Mouse (Mus musculus): ENCODE results near the gene Ubxn11.

The Ubxn11 gene

DNA sequence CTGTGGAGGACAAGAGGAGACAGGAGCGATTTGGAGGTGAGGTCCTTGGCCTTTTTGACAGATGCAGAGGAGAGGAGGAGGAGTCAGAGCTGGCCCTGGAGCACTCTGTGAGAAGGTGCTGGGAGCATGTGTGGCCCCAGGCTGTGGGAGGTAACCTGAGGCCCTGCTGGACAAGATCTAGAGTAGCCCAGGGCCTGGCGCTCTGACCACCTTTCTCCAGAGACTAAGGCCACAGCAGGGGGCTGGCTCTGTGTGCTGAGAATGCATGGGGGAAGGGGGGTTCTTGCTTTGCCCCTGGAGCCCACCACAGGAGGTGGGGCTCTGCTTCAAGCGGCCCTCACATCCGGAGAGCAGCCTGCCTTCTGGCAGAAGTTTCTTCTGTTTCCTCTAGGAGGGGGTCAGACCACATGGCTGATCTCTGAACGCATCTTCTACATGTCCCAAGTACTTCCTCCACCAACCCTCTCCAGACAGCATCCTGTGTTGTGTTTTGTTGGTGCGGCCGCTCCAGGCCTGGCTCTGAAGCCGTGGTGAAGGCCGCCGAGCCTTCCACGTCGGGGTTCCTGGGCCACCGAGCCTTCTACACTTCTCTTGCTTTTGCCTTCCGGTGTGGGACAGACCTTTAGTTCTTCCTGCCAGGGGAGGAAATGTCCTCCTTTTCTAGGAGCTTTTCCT, 15.9 kb downstream of the Ubxn11 start:
- no peak for DNase-seq (ENCODE audit: low spot score in 2 of 2)

DNA sequence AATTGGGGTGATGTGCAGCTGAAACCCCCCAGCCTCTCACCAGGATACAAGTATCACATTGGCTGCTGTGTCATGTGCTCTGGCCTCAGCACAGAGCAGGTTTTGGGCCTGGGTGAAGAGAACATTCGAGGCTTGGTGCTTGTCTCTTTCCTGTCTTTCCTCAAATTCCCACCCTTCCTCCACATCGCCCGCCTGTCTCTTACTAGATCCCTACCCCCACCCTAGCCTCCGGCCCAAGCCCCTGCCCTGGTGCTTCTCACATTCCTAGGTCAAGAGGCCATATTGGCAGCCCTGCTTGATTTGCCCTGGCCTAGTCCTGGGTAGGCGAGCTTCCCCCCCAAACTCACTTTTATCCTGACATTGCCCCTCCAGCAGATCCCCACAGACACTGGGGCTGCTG, 16.7 kb downstream of the Ubxn11 start:
- DNase-seq (ENCODE audit: low spot score in 2 of 2) = no peak

- no peak for DNase-seq (ENCODE audit: low spot score in 2 of 2)
Observed at GRCm38 (mm10) chr4:134119644-134120043, 17.3 kb downstream of the Ubxn11 start.

GRCm38 (mm10) chr4:134120192-134120805, 17.9 kb downstream of the Ubxn11 start:
- no peak for DNase-seq (ENCODE audit: low spot score in 2 of 2)

- no peak for DNase-seq (ENCODE audit: low spot score in 2 of 2)
Observed at GRCm38 (mm10) chr4:134120916-134121315, 18.5 kb downstream of the Ubxn11 start.

DNA sequence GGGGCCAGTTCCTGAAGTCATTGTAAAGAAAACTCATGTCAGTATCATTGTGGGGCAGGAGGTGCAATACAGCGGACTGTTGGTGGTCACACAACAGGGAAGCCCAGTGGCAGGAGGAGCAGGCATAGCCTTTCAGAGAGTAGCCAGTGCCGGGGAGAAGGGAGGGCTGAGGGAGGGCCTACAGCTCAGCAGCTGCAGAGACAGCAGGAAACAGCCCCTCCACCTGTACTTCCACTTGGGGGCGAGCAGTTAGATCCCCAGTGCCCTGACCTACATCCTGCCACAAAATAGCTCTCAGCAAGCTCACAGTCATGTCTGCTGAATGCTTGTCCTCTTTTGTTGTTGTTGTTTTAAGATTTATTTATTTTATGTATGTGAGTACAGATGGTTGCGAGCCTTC, 19.2 kb downstream of the Ubxn11 start:
- DNase-seq (ENCODE audit: low spot score in 2 of 2) = no peak

GRCm38 (mm10) chr4:134122281-134122680, 19.9 kb downstream of the Ubxn11 start:
- no peak for DNase-seq (ENCODE audit: low spot score in 2 of 2)

- no peak for DNase-seq (ENCODE audit: low spot score in 2 of 2)
Observed at GRCm38 (mm10) chr4:134123147-134123546, 20.8 kb downstream of the Ubxn11 start.

DNA sequence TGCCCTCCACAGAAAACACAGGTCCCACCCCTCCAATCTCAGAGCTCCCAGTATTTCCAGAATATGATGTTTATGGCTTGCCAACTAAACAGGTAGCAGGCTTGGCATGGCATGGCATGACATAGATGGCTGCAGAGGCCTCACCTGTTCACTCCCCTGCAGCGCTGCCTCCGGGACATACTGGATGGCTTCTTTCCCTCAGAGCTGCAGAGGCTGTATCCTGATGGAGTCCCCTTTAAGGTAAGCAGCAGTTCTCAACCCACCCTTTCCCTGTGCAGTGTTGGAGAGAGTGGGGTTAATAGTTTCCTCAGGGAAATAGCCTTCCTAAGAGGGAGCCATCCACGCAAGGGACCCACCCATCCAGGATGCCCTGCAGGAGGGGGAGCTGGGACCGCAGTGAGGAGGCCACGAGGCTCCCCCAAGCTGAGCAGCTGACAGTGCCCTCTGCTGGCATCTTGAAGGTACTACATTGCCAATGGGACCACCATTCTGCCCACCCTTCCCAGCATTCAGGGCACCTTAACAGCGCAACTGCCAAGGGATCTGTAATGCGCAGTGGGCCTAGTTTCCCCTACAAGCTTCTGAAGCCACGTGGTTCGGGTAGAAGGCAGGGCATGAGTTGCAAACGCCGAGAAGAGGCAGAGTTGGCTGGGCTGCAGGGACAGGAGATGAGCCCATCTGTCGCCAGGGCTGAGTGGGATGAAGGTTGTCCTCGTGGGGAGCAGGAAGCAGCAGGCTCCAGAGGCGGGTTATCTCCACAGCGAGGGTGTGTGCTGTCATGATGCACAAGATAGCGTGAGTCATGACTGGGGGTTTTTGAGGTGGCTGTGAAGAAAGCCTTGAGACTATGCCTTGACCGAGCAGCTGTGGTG, 21.5 kb downstream of the Ubxn11 start:
- DNase-seq (ENCODE audit: low spot score in 2 of 2) = peak in 1 of 2 experiments; percentile 59

- DNase-seq (ENCODE audit: low spot score in 2 of 2) = no peak
Observed at GRCm38 (mm10) chr4:134125383-134126060, 23.2 kb downstream of the Ubxn11 start.

- DNase-seq (ENCODE audit: low spot score in 2 of 2) = no peak
Observed at GRCm38 (mm10) chr4:134126300-134127120, 24.1 kb downstream of the Ubxn11 start.

DNA sequence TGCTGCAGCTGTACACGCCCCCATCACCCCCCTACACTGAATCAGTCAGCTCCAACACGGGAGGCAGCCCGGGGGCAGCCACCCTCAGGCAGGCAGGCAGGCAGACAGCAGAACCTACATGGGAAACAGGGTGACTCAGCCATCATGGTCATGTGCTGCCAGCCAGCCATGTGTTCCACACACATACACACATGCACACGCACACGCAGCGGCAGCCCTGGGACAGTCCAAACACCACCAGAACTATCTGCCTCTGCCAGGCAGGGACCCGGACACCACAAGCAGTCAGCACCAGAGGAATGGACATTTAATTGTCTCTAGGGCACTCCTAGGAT, 24.7 kb downstream of the Ubxn11 start:
- DNase-seq (ENCODE audit: low spot score in 2 of 2) = no peak

DNA sequence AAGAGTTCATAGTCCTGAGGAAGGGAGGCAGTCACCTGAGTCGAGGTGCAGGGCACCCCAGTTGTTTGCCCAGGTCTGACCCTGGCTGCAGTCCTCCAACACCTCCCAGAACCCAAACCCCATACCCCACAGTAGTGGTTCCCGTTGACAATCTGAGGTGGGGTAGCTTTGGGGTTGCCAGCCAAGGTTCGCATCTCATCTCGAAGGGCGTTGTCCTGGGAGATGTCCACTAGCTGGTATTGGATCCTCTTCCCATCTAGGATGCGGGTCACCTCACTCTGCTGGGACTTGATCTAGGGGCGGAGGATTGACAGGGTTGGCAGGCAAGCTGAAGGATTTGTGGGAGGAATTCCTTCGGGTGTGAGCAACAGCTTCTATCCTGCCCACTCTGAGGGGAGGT, 25.4 kb downstream of the Ubxn11 start:
- no peak for DNase-seq (ENCODE audit: low spot score in 2 of 2)

GRCm38 (mm10) chr4:134128221-134128982, 26.0 kb downstream of the Ubxn11 start, which contains the start of gene Sh3bgrl3:
TSS of gene Sh3bgrl3 (minus strand) at chr4:134128789.
- DNase-seq (ENCODE audit: low spot score in 2 of 2) = peak; percentile 78 to 82

DNA sequence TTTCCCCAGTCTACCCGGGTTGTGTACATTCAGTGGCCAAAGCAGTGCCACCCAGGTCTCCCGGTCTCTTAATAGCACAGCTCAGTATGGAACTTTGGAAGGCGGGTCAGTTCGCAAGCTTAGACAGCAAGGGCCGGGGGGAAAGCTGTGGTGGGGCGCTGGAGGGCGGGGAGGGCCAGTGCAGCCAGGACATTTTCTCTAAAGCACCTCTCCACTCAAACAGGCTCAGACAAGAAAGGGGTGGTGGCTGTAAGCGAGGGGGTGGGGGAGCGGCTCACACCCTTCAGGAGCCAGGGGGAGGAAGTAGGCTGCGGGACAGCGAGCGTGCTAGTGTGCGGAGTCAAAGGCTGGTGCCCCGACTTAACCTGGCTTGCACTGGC, 26.6 kb downstream of the Ubxn11 start:
- no peak for DNase-seq (ENCODE audit: low spot score in 2 of 2)

GRCm38 (mm10) chr4:134129482-134129881, 27.1 kb downstream of the Ubxn11 start:
- no peak for DNase-seq (ENCODE audit: low spot score in 2 of 2)

DNA sequence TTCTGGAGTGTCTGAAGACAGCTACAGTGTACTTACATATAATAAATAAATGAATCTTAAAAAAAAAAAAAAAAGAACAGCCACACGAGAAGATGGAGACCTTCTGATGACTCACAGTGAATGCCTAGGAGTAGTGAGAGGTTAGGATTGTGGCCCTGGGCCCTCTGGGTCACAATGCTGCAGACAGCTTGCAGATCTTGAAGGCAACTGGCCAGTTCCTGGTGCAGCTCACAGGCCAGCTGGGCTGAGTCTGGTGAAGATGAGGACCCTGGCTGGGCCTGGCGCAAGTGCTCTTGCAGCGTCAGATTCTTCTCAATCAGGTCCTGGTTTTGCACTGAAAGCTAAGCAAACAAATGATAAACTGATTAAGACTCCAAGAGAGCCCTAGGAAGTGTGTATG, 29.7 kb downstream of the Ubxn11 start:
- no peak for DNase-seq (ENCODE audit: low spot score in 2 of 2)

- DNase-seq (ENCODE audit: low spot score in 2 of 2) = no peak
Observed at GRCm38 (mm10) chr4:134132519-134133095, 30.2 kb downstream of the Ubxn11 start.

DNA sequence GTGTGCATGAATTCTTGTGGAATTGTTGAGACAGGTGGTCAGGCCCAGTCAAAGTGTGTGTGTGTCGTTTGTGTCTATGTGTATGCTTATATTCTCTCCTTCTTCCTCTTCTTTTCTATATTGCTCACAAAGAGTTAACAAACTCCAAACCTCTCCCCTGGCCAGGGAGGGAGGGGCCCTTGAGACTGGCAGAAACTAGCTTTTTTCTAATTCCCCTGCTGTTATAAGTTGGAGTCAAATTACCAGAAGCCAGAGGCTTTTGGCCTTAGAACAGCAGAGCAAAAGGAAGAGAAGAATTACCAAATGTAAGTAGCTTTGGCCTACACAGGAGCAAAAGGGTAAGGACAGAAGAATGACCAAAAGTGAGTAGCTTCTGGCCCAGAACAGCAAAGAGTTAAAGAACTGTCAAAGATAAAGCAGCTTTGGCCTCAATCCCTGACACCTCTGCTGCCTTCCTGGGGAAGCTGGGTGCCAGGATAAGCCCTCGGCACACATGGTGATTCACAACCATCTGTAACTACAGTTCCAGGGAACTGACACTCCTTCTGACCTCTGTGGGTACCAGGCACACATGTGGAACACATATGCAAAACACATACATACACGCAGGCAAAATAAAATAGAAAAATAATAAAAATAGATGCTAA, 34.0 kb downstream of the Ubxn11 start:
- DNase-seq (ENCODE audit: low spot score in 2 of 2) = no peak

GRCm38 (mm10) chr4:134138857-134139256, 36.5 kb downstream of the Ubxn11 start:
- DNase-seq (ENCODE audit: low spot score in 2 of 2) = no peak

Measured in spleen, postnatal 14 days (tissue).